Mouse (Mus musculus) E14TG2a.4 (cell line): Measurements from ENCODE around the gene Kcnn1.

ENCODE experiments used
- CTCF ChIP-seq: conservative IDR thresholded peaks from 2 replicates; pipeline ENCODE4 v1.5.1; 2014; ENCODE audit warnings: low read length
- NANOG ChIP-seq: IDR thresholded peaks from 2 replicates; pipeline ENCODE4 v1.6.1; 2014; ENCODE audit warnings: borderline replicate concordance, low read length, mixed read lengths

- TF ChIP-seq CTCF: no peak
- TF ChIP-seq NANOG: no peak
Observed at GRCm38 (mm10) chr8:70871195-70871807, 8.2 kb upstream of the Kcnn1 start.
